Mouse (Mus musculus) thymus, adult 2 months (tissue): ENCODE measurements at regions not wholly inside any gene's neighbourhood (a gene's known extent, or its start where the extent isn't known, plus 50 kb on each side); places are given as distances from the start of the nearest gene placed in this dataset.

ENCODE experiments used
- DNase-seq: peaks from one replicate; pipeline ENCODE4 v3.0.0; 2021
- H3K27ac ChIP-seq: fragments of 200-500 bp; 2 replicates; pipeline ENCODE4 v1.5.1; 2012; ENCODE audit warnings: low read length, control low read depth; ENCODE audit not compliant: control insufficient read depth, insufficient read depth
- H3K27me3 ChIP-seq: fragments of 200-500 bp; 2 replicates; pipeline ENCODE4 v1.6.1; 2012; ENCODE audit warnings: mild to moderate bottlenecking, low read length, moderate library complexity, mixed read lengths; ENCODE audit not compliant: control insufficient read depth, insufficient read depth
- H3K36me3 ChIP-seq: fragments of 200-500 bp; 2 replicates; pipeline ENCODE4 v1.6.1; 2012; ENCODE audit warnings: mild to moderate bottlenecking, low read length, moderate library complexity; ENCODE audit not compliant: control insufficient read depth, insufficient read depth
- H3K4me1 ChIP-seq: fragments of 200-500 bp; replicated peaks from 2 replicates; pipeline ENCODE4 v1.6.1; 2012; ENCODE audit warnings: low read length; ENCODE audit not compliant: control insufficient read depth, insufficient read depth
- H3K4me3 ChIP-seq: fragments of 200-500 bp; 2 replicates; pipeline ENCODE4 v1.5.1; 2012; ENCODE audit warnings: mild to moderate bottlenecking, low read length, control low read depth, moderate library complexity; ENCODE audit not compliant: control insufficient read depth, insufficient read depth
- CTCF ChIP-seq: fragments of 200-500 bp; IDR thresholded peaks from 2 replicates; pipeline ENCODE4 v1.5.1; 2012; ENCODE audit warnings: mild to moderate bottlenecking, control low read depth, low read length, moderate library complexity, borderline replicate concordance; ENCODE audit not compliant: control insufficient read depth, poor library complexity, insufficient read depth; ENCODE audit errors: extremely low read depth
- POLR2A ChIP-seq: fragments of 200-500 bp; IDR thresholded peaks from 2 replicates; pipeline ENCODE4 v1.6.1; 2012; ENCODE audit warnings: mild to moderate bottlenecking, low read length, control low read depth, moderate library complexity; ENCODE audit not compliant: control insufficient read depth, poor library complexity, insufficient read depth; ENCODE audit errors: extremely low read depth
- WGBS: fragments of 180-500 bp; shearing (Covaris S2); methylation state at CpG from one replicate; pipeline ENCODE4 v1.1.7; 2018; 5-methylcytosine and 5-hydroxymethylcytosine counted together

GRCm38 (mm10) chr8:80250305-80251161 is 192.7 kb upstream of the Hhip start:
- H3K36me3 ChIP-seq = no peaks in the 10 kb centered on the region
- no peaks in the 10 kb centered on the region for H3K4me1 ChIP-seq
- DNase-seq = no peak
- TF ChIP-seq POLR2A = no peak
- TF ChIP-seq CTCF = no peak
- WGBS = 93% methylated on average over 7 of the region's 7 CpGs
- no peak overlapping the region for H3K4me3 ChIP-seq
- H3K27ac ChIP-seq = no peak overlapping the region
- H3K27me3 ChIP-seq = no peaks in the 10 kb centered on the region

- 81% methylated on average over 2 of the region's 2 CpGs for WGBS
- TF ChIP-seq POLR2A (no peak), CTCF (no peak)
- Histone ChIP-seq H3K27ac (no peak overlapping the region), H3K4me1 (no peaks in the 10 kb centered on the region), H3K36me3 (no peaks in the 10 kb centered on the region), H3K27me3 (no peaks in the 10 kb centered on the region), H3K4me3 (no peak overlapping the region)
- DNase-seq = no peak
Measured at GRCm38 (mm10) chr8:80249762-80250161, 192.0 kb upstream of the Hhip start.

GRCm38 (mm10) chr8:80239879-80240278 is 182.1 kb upstream of the Hhip start:
- Histone ChIP-seq H3K27ac (no peak overlapping the region), H3K36me3 (no peaks in the 10 kb centered on the region), H3K27me3 (no peaks in the 10 kb centered on the region), H3K4me1 (no peaks in the 10 kb centered on the region), H3K4me3 (no peak overlapping the region)
- no peak for TF ChIP-seq POLR2A
- TF ChIP-seq CTCF = no peak
- WGBS = 83% methylated on average over 4 of the region's 4 CpGs
- DNase-seq = no peak

GRCm38 (mm10) chr8:80210361-80210760 is 152.6 kb upstream of the Hhip start:
- H3K4me1 ChIP-seq = no peaks in the 10 kb centered on the region
- H3K27me3 ChIP-seq = no peaks in the 10 kb centered on the region
- no peak overlapping the region for H3K4me3 ChIP-seq
- TF ChIP-seq POLR2A (no peak), CTCF (no peak)
- DNase-seq = no peak
- H3K27ac ChIP-seq = no peak overlapping the region
- no peaks in the 10 kb centered on the region for H3K36me3 ChIP-seq
- WGBS = 88% methylated on average over 1 of the region's 1 CpGs

GRCm38 (mm10) chr8:80204678-80205654 is 147.2 kb upstream of the Hhip start:
- Histone ChIP-seq H3K27me3 (no peaks in the 10 kb centered on the region), H3K4me3 (no peak overlapping the region), H3K36me3 (no peaks in the 10 kb centered on the region), H3K27ac (no peak overlapping the region), H3K4me1 (no peaks in the 10 kb centered on the region)
- TF ChIP-seq POLR2A (no peak), CTCF (no peak)
- 76% methylated on average over 15 of the region's 15 CpGs for WGBS
- no peak for DNase-seq

- Histone ChIP-seq H3K27ac (no peak overlapping the region), H3K27me3 (no peaks in the 10 kb centered on the region), H3K36me3 (no peaks in the 10 kb centered on the region), H3K4me3 (no peak overlapping the region), H3K4me1 (no peaks in the 10 kb centered on the region)
- 89% methylated on average over 4 of the region's 4 CpGs for WGBS
- DNase-seq = no peak
- TF ChIP-seq POLR2A (no peak), CTCF (no peak)
Measured at GRCm38 (mm10) chr8:80203769-80204677, 146.2 kb upstream of the Hhip start.
